ENCODE assay signal across 16 mouse cellular contexts in genomic region chr2:56364065-56364464, GRCm38 (mm10).
"Had no signal": no experiment of that assay in that cellular context is flagged by ENCODE, and none has a peak within 500 bp of the region (broad histone marks: within the 10 kb centered on the region; RNA-seq: fewer than 3 reads in every experiment).

No protein-coding gene starts in this region.

- H3K4me1 ChIP-seq: liver, embryonic 13.5 days; midbrain, embryonic 15.5 days; neural tube, embryonic 13.5 days; stomach, embryonic 15.5 days had no signal

- H3K36me3 ChIP-seq: liver, embryonic 13.5 days; midbrain, embryonic 15.5 days; neural tube, embryonic 13.5 days; stomach, embryonic 15.5 days had no signal

- H3K27me3 ChIP-seq: liver, embryonic 13.5 days; midbrain, embryonic 15.5 days; neural tube, embryonic 13.5 days; stomach, embryonic 15.5 days had no signal

- H3K27ac ChIP-seq: kidney, postnatal 0 days; left cerebral cortex, adult 2 months; liver, embryonic 13.5 days; midbrain, embryonic 15.5 days; neural tube, embryonic 13.5 days; stomach, embryonic 15.5 days had no signal

- H3K9ac ChIP-seq: liver, embryonic 13.5 days; midbrain, embryonic 15.5 days; neural tube, embryonic 13.5 days; stomach, embryonic 15.5 days had no signal

- H3K4me3 ChIP-seq: left cerebral cortex, adult 2 months; liver, embryonic 13.5 days; midbrain, embryonic 15.5 days; myocyte; neural tube, embryonic 13.5 days; stomach, embryonic 15.5 days had no signal

- H3K4me2 ChIP-seq: liver, embryonic 13.5 days; midbrain, embryonic 11.5 days; midbrain, embryonic 15.5 days; neural tube, embryonic 13.5 days; stomach, embryonic 15.5 days had no signal

- ATAC-seq: midbrain, embryonic 15.5 days had no signal

- H3K9me3 ChIP-seq: liver, embryonic 13.5 days; midbrain, embryonic 15.5 days; neural tube, embryonic 13.5 days; stomach, embryonic 15.5 days had no signal

- DNase-seq: kidney, postnatal 36 days; liver, embryonic 13.5 days; lung, adult 2 months; lung, postnatal 14 days; lung, postnatal 4 days; retina, postnatal 1 day; right cerebral cortex, postnatal 25 days; spleen, adult 18-20 months; thymus, postnatal 25 days had no signal
